ENCODE assay signal across 18 mouse cellular contexts in genomic region chr4:133265759-133266158, GRCm38 (mm10). TPM values are rescaled to one million over a fixed set of nuclear protein-coding genes. Genes with fewer than 3 reads are reported as not detected.
A peak's percentile ranks its signal among the peaks of the same experiment; 100 is the strongest.
DNase-seq lines count a peak whose midpoint lies in the region; TF ChIP-seq lines count a peak whose summit lies in the region.
"Had no signal": no experiment of that assay in that cellular context is flagged by ENCODE, and none has a peak within 500 bp of the region (broad histone marks: within the 10 kb centered on the region; RNA-seq: fewer than 3 reads in every experiment).

No protein-coding gene starts in this region.

- intact Hi-C loops in gastrocnemius, adult 2 months (cut with DNase I): no loop called here
- intact Hi-C loops in heart, postnatal 10 days (cut with DNase I): no loop called here

- no peak overlapping the region for H3K4me3 ChIP-seq in gastrocnemius, adult 2 months
- H3K4me3 ChIP-seq: embryonic facial prominence, embryonic 12.5 days; forebrain, embryonic 15.5 days; heart, embryonic 12.5 days; hindbrain, embryonic 13.5 days had no signal

- no peak for TF ChIP-seq CTCF in gastrocnemius, adult 2 months (IDR thresholded peaks at IDR 0.05)

- DNase-seq in gastrocnemius, adult 2 months: peak; percentile 16
- DNase-seq in gastrocnemius, adult 18-20 months (ENCODE audit: low spot score): no peak
- peak; percentile 48 to 51 for DNase-seq in heart, postnatal 10 days
- DNase-seq in heart, adult 8-10 months (ENCODE audit: low spot score): no peak
- peak; percentile 53 for DNase-seq in kidney, postnatal 14 days
- no peak for DNase-seq in kidney, adult 9 months
- peak; percentile 13 for DNase-seq in brain, adult 2 months (ENCODE audit: low read depth, low spot score)
- DNase-seq: B cell, adult 2 months; cerebellum, adult 11-12 months; cerebellum, adult 9-10 months; cerebellum, postnatal 25 days; gastrocnemius, postnatal 14 days had no signal

- H3K27ac ChIP-seq in gastrocnemius, adult 2 months: peak overlapping the region; percentile 78
- H3K27ac ChIP-seq: embryonic facial prominence, embryonic 12.5 days; forebrain, embryonic 15.5 days; hindbrain, embryonic 13.5 days had no signal

RNA-seq across cellular contexts. Expression of gene Sytl1, which starts 2.8 kb away (rescaled TPM):
- total RNA-seq in gastrocnemius, adult 2 months (2021): not detected
- total RNA-seq in gastrocnemius, adult 18-20 months (2021): under 1 TPM; 0.12 to 0.14 TPM
- 1 to 10 TPM in 1 of 2 experiments, under 1 TPM in 1; 0.74 to 1.5 TPM for total RNA-seq in heart, postnatal 10 days (2021)
- under 1 TPM; 0.30 to 0.59 (median 0.33) TPM for total RNA-seq in heart, adult 8-10 months (2022)

RNA-seq across cellular contexts. Expression of gene Tmem222, which starts 11.8 kb away (rescaled TPM):
- total RNA-seq in gastrocnemius, adult 2 months (2021): 10 to 100 TPM; 21.6 to 25.7 TPM
- 10 to 100 TPM; 26.8 to 26.9 TPM for total RNA-seq in gastrocnemius, adult 18-20 months (2021)
- 10 to 100 TPM; 28.7 to 31.7 TPM for total RNA-seq in heart, postnatal 10 days (2021)
- total RNA-seq in heart, adult 8-10 months (2022): 10 to 100 TPM; 29.3 to 39.8 (median 34.3) TPM

RNA-seq across cellular contexts. Expression of gene Map3k6, which starts 25.1 kb away (rescaled TPM):
- 10 to 100 TPM; 10.5 to 15.0 TPM for total RNA-seq in gastrocnemius, adult 2 months (2021)
- total RNA-seq in gastrocnemius, adult 18-20 months (2021): 10 to 100 TPM in 1 of 2 experiments, 1 to 10 TPM in 1; 8.8 to 11.4 TPM
- 10 to 100 TPM in 1 of 2 experiments, 1 to 10 TPM in 1; 8.2 to 30.7 TPM for total RNA-seq in heart, postnatal 10 days (2021)
- 10 to 100 TPM; 14.8 to 21.8 (median 16.3) TPM for total RNA-seq in heart, adult 8-10 months (2022)

RNA-seq across cellular contexts. Expression of gene Gpr3, which starts 53.4 kb away (rescaled TPM):
- total RNA-seq in gastrocnemius, adult 2 months (2021): not detected
- not detected for total RNA-seq in gastrocnemius, adult 18-20 months (2021)
- under 1 TPM in 1 of 2 experiments, not detected in 1; 0.12 TPM for total RNA-seq in heart, postnatal 10 days (2021)
- not detected for total RNA-seq in heart, adult 8-10 months (2022)
- total RNA-seq: gastrocnemius, postnatal 14 days had no signal

RNA-seq across cellular contexts. Expression of gene Cd164l2, which starts 53.8 kb away (rescaled TPM):
- under 1 TPM in 1 of 2 experiments, not detected in 1; 0.26 TPM for total RNA-seq in gastrocnemius, adult 2 months (2021)
- not detected for total RNA-seq in gastrocnemius, adult 18-20 months (2021)
- not detected for total RNA-seq in heart, postnatal 10 days (2021)
- not detected for total RNA-seq in heart, adult 8-10 months (2022)
- total RNA-seq: G1E; gastrocnemius, postnatal 14 days; hematopoietic stem cell, adult 5-6 weeks had no signal

Comparison
In these comparisons a context has a peak if more than half of its experiments do, and no peak if none do; other contexts are left out.
1. DNase-seq: peak in gastrocnemius, adult 2 months (single experiment), heart, postnatal 10 days (2 of 2), kidney, postnatal 14 days (single experiment) and brain, adult 2 months (single experiment); none in gastrocnemius, adult 18-20 months (single experiment), heart, adult 8-10 months (single experiment) and kidney, adult 9 months (single experiment).